Mouse (Mus musculus): Measurements from ENCODE around the gene Sorbs2. TPM values are rescaled to one million over a fixed set of nuclear protein-coding genes. Genes with fewer than 3 reads are reported as not detected.

The Sorbs2 gene
- polyA plus RNA-seq, 2 experiments, result 3.7 to 6.2 TPM

DNA sequence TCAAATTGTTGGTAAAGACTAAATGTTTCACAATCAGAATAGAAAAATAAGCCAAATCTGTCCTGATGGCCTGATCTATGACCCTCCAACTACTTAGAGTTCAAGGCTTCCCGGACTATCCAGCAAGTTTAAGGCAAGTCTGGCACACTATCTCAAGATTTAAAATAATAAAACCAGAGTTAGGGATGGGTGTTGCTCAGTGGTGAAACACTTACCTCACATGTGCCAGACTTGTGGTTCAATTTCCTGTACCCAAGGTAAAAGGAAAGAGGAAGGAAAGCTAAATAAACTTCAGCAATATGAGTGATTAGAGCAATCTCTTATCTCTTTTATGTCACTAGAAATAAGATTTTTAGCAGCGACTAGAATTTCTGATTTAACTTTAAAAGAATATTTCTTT lies 235.7 kb downstream of the Sorbs2 start:
- H3K4me3 ChIP-seq (ENCODE audit: insufficient read depth in 1 of 2, low read depth in 2 of 2, low read length in 2 of 2), result no peak overlapping the region
- H3K36me3 ChIP-seq (replicated peaks; ENCODE audit: control insufficient read depth, insufficient read depth, low read depth), result no peaks in the 10 kb centered on the region
- no peak overlapping the region for H3K9ac ChIP-seq (replicated peaks)
- ATAC-seq (ENCODE audit: insufficient read depth) (no peak), DNase-seq (ENCODE audit: low read depth in 3 of 3, low spot score in 3 of 3) (no peak)
- H3K27me3 ChIP-seq (ENCODE audit: control insufficient read depth, insufficient read depth, low read length), result no peaks in the 10 kb centered on the region
- H3K4me1 ChIP-seq (replicated peaks; ENCODE audit: control insufficient read depth in 2 of 2, insufficient read depth in 2 of 2, low read length in 1 of 2), result no peaks in the 10 kb centered on the region
- H3K27ac ChIP-seq, result no peak overlapping the region
- H3K9me3 ChIP-seq (ENCODE audit: control insufficient read depth, low read length), result no peaks in the 10 kb centered on the region
- H3K4me2 ChIP-seq (ENCODE audit: low read depth), result no peak overlapping the region
- TF ChIP-seq CTCF (IDR thresholded peaks at IDR 0.05; ENCODE audit: low read depth), result no peak
- no peak for TF ChIP-seq EP300 (IDR thresholded peaks at IDR 0.05; ENCODE audit: low read depth)
- WGBS (ENCODE audit: insufficient replicate concordance), result 51% methylated on average over 2 of the region's 2 CpGs

DNA sequence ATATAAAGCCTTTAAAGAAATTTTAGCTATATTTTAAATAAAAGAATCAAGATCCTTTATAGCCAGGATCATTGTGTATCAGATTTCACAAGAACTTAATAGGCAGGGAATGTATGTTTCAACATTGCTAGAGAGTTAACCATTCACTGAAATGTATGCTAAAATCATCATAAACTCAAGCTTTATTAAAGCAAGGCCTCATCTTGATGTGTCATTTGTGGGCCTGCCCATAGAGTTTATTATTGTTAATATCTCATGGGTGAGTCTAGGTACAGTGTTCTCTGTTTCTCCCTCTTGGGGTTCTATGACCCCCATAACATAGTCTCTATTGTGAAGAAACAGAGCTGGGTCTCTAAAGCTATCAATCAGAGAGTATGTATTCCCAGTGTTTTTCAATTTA lies 236.2 kb downstream of the Sorbs2 start:
- no peaks in the 10 kb centered on the region for H3K27me3 ChIP-seq (ENCODE audit: control insufficient read depth, insufficient read depth, low read length)
- no peaks in the 10 kb centered on the region for H3K4me1 ChIP-seq (replicated peaks; ENCODE audit: control insufficient read depth in 2 of 2, insufficient read depth in 2 of 2, low read length in 1 of 2)
- no peak overlapping the region for H3K9ac ChIP-seq (replicated peaks)
- DNase-seq (ENCODE audit: low read depth in 3 of 3, low spot score in 3 of 3) (no peak), ATAC-seq (ENCODE audit: insufficient read depth) (no peak)
- no peak overlapping the region for H3K4me2 ChIP-seq (ENCODE audit: low read depth)
- TF ChIP-seq EP300 (IDR thresholded peaks at IDR 0.05; ENCODE audit: low read depth) (no peak), CTCF (IDR thresholded peaks at IDR 0.05; ENCODE audit: low read depth) (no peak)
- H3K36me3 ChIP-seq (replicated peaks; ENCODE audit: control insufficient read depth, insufficient read depth, low read depth), result no peaks in the 10 kb centered on the region
- H3K27ac ChIP-seq, result no peak overlapping the region
- no peak overlapping the region for H3K4me3 ChIP-seq (ENCODE audit: insufficient read depth in 1 of 2, low read depth in 2 of 2, low read length in 2 of 2)
- no peaks in the 10 kb centered on the region for H3K9me3 ChIP-seq (ENCODE audit: control insufficient read depth, low read length)

- no peak for ATAC-seq (ENCODE audit: insufficient read depth)
Observed at GRCm38 (mm10) chr8:45751512-45752502, 244.2 kb downstream of the Sorbs2 start.

DNA sequence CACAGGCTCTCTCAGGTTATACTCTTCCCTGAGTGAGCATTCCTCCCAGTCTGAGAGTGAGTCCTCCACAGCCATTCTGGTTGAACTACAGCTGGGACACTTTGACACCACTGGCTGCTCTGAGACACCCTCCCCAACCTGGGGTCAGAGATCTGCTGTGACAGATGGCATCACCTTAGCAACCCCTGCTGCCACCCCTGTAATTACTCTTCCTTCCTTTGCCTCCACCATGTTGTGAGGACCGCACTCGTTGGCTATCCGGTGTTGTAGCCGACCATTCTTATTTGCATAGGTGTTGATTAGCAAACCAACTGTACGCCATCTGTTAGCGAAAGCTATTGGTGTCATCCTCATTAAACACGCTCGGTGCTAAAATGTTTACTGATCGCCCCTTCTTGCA lies 247.9 kb downstream of the Sorbs2 start:
- no peak overlapping the region for H3K27ac ChIP-seq
- 76% methylated on average over 9 of the region's 9 CpGs for WGBS (ENCODE audit: insufficient replicate concordance)
- no peak for ATAC-seq (ENCODE audit: insufficient read depth)
- no peaks in the 10 kb centered on the region for H3K9me3 ChIP-seq (ENCODE audit: control insufficient read depth, low read length)
- no peaks in the 10 kb centered on the region for H3K27me3 ChIP-seq (ENCODE audit: control insufficient read depth, insufficient read depth, low read length)
- DNase-seq (ENCODE audit: low read depth in 3 of 3, low spot score in 3 of 3), result no peak
- H3K4me2 ChIP-seq (ENCODE audit: low read depth), result no peak overlapping the region
- H3K36me3 ChIP-seq (replicated peaks; ENCODE audit: control insufficient read depth, insufficient read depth, low read depth), result no peaks in the 10 kb centered on the region
- no peak overlapping the region for H3K9ac ChIP-seq (replicated peaks)
- H3K4me1 ChIP-seq (replicated peaks; ENCODE audit: control insufficient read depth in 2 of 2, insufficient read depth in 2 of 2, low read length in 1 of 2), result no peaks in the 10 kb centered on the region
- TF ChIP-seq EP300 (IDR thresholded peaks at IDR 0.05; ENCODE audit: low read depth) (no peak), CTCF (IDR thresholded peaks at IDR 0.05; ENCODE audit: low read depth) (no peak)
- no peak overlapping the region for H3K4me3 ChIP-seq (ENCODE audit: insufficient read depth in 1 of 2, low read depth in 2 of 2, low read length in 2 of 2)

More at GRCm38 (mm10) chr8:45751512-45752502, 244.2 kb downstream of the Sorbs2 start:
- Histone ChIP-seq H3K4me3 (ENCODE audit: insufficient read depth in 1 of 2, low read depth in 2 of 2, low read length in 2 of 2) (no peak overlapping the region), H3K9me3 (ENCODE audit: control insufficient read depth, low read length) (no peaks in the 10 kb centered on the region), H3K36me3 (replicated peaks; ENCODE audit: control insufficient read depth, insufficient read depth, low read depth) (no peaks in the 10 kb centered on the region), H3K4me1 (replicated peaks; ENCODE audit: control insufficient read depth in 2 of 2, insufficient read depth in 2 of 2, low read length in 1 of 2) (no peaks in the 10 kb centered on the region), H3K27ac (no peak overlapping the region), H3K4me2 (ENCODE audit: low read depth) (no peak overlapping the region), H3K9ac (replicated peaks) (no peak overlapping the region), H3K27me3 (ENCODE audit: control insufficient read depth, insufficient read depth, low read length) (no peaks in the 10 kb centered on the region)
- peak; percentile 25 for TF ChIP-seq CTCF (IDR thresholded peaks at IDR 0.05; ENCODE audit: low read depth)
- no peak for TF ChIP-seq EP300 (IDR thresholded peaks at IDR 0.05; ENCODE audit: low read depth)
- no peak for DNase-seq (ENCODE audit: low read depth in 3 of 3, low spot score in 3 of 3)
- WGBS (ENCODE audit: insufficient replicate concordance), result 48% methylated on average over 12 of the region's 12 CpGs

- no peak for ATAC-seq (ENCODE audit: insufficient read depth)
- no peak overlapping the region for H3K4me2 ChIP-seq (ENCODE audit: low read depth)
- H3K27ac ChIP-seq, result no peak overlapping the region
- no peaks in the 10 kb centered on the region for H3K4me1 ChIP-seq (replicated peaks; ENCODE audit: control insufficient read depth in 2 of 2, insufficient read depth in 2 of 2, low read length in 1 of 2)
- H3K36me3 ChIP-seq (replicated peaks; ENCODE audit: control insufficient read depth, insufficient read depth, low read depth), result no peaks in the 10 kb centered on the region
- TF ChIP-seq CTCF (IDR thresholded peaks at IDR 0.05; ENCODE audit: low read depth) (no peak), EP300 (IDR thresholded peaks at IDR 0.05; ENCODE audit: low read depth) (no peak)
- no peaks in the 10 kb centered on the region for H3K9me3 ChIP-seq (ENCODE audit: control insufficient read depth, low read length)
- WGBS (ENCODE audit: insufficient replicate concordance), result 75% methylated on average over 7 of the region's 7 CpGs
- H3K4me3 ChIP-seq (ENCODE audit: insufficient read depth in 1 of 2, low read depth in 2 of 2, low read length in 2 of 2), result no peak overlapping the region
- no peak for DNase-seq (ENCODE audit: low read depth in 3 of 3, low spot score in 3 of 3)
- H3K27me3 ChIP-seq (ENCODE audit: control insufficient read depth, insufficient read depth, low read length), result no peaks in the 10 kb centered on the region
- no peak overlapping the region for H3K9ac ChIP-seq (replicated peaks)
Observed at GRCm38 (mm10) chr8:45755972-45756371, 248.4 kb downstream of the Sorbs2 start.
